Mouse (Mus musculus): ENCODE data around the gene Zfp810. TPM values are rescaled to one million over a fixed set of nuclear protein-coding genes. Genes with fewer than 3 reads are reported as not detected.

The Zfp810 gene
- 1.4 and 2.7 TPM in 2 replicates for polyA plus RNA-seq (2012)

GRCm38 (mm10) chr9:22307156-22307919 lies at the start of gene Zfp810:
TSS of gene Zfp810 (minus strand) at chr9:22307648.

GRCm38 (mm10) chr9:22259184-22260091 lies 48.0 kb downstream of the Zfp810 start, which contains the start of gene Zfp599:
TSS of gene Zfp599 (minus strand) at chr9:22259895.

Other genes starting within 250 kb of the Zfp810 start
- gene Gm49318, start 236.4 kb downstream of the Zfp810 start, polyA plus RNA-seq (2012): not detected in 2 replicates
- gene Zfp653, start 236.3 kb downstream of the Zfp810 start, polyA plus RNA-seq (2012): 19.3 and 24.5 TPM in 2 replicates
- 30.5 and 33.6 TPM in 2 replicates for gene Ecsit, start 222.2 kb downstream of the Zfp810 start, polyA plus RNA-seq (2012)
- gene Cnn1, start 208.4 kb downstream of the Zfp810 start, polyA plus RNA-seq (2012): 0.06 TPM in 1 of 2 replicates, not detected in the other
- 75.1 and 88.1 TPM in 2 replicates for gene Elof1, start 190.5 kb downstream of the Zfp810 start, polyA plus RNA-seq (2012)
- 9.1 and 11.8 TPM in 2 replicates for gene Acp5, start 171.9 kb downstream of the Zfp810 start, polyA plus RNA-seq (2012)
- gene Pigyl, start 150.8 kb downstream of the Zfp810 start, polyA plus RNA-seq (2012): 77.0 and 80.8 TPM in 2 replicates
- gene Zfp872, start 119.6 kb downstream of the Zfp810 start, polyA plus RNA-seq (2012): not detected in 2 replicates
- gene Zfp809, start 81.9 kb downstream of the Zfp810 start, polyA plus RNA-seq (2012): 3.2 and 4.1 TPM in 2 replicates
- gene Zfp599, start 47.8 kb downstream of the Zfp810 start, polyA plus RNA-seq (2012): 0.05 and 0.14 TPM in 2 replicates
- 3.3 and 4.0 TPM in 2 replicates for gene Anln, start 81.5 kb upstream of the Zfp810 start, polyA plus RNA-seq (2012)
- 0.70 and 1.1 TPM in 2 replicates for gene 9530077C05Rik, start 103.9 kb upstream of the Zfp810 start, polyA plus RNA-seq (2012)
- not detected in 2 replicates for gene Gm17545, start 146.6 kb upstream of the Zfp810 start, polyA plus RNA-seq (2012)
- gene Rp9, start 162.1 kb upstream of the Zfp810 start, polyA plus RNA-seq (2012): 97.3 and 120 TPM in 2 replicates
- gene Bbs9, start 168.1 kb upstream of the Zfp810 start, polyA plus RNA-seq (2012): 1.5 and 2.2 TPM in 2 replicates

Measured in megakaryocyte-erythroid progenitor cell, adult 5 weeks (primary cell).